Mouse (Mus musculus): ENCODE data around the gene Lamb3. TPM values are rescaled to one million over a fixed set of nuclear protein-coding genes. Genes with fewer than 3 reads are reported as not detected.

Lamb3 gene
- total and polyA plus RNA-seq, 3 experiments: 10.1 to 14.6 (median 12.3) TPM

- dilution Hi-C loops (cut with MboI; ENCODE audit: extremely low pct_ligation_motif_present, extremely low pct_unique_long_range_greater_than_20kb, low sequenced_read_pairs): no loop called here
- Histone ChIP-seq H3K27ac (ENCODE audit: insufficient read depth, low read depth) (no peak overlapping the region), H3K4me2 (ENCODE audit: insufficient read depth, low read depth, poor library complexity, severe bottlenecking) (no peak overlapping the region), H3K27me3 (replicated peaks) (no peaks in the 10 kb centered on the region), H3K9me3 (replicated peaks; ENCODE audit: low read length) (no peaks in the 10 kb centered on the region), H3K36me3 (replicated peaks in 1 of 2; ENCODE audit: control insufficient read depth in 1 of 2, insufficient read depth in 1 of 2, low read length in 1 of 2) (no peaks in the 10 kb centered on the region), H3K4me3 (replicated peaks in 1 of 3; ENCODE audit: low read depth in 2 of 3, low read length in 2 of 3, poor library complexity in 1 of 3) (no peak overlapping the region), H3K9ac (ENCODE audit: insufficient read depth, low read depth) (no peak overlapping the region), H3K79me2 (replicated peaks; ENCODE audit: control insufficient read depth, extremely low read depth, insufficient read depth, poor library complexity, severe bottlenecking) (no peaks in the 10 kb centered on the region), H3K4me1 (ENCODE audit: control insufficient read depth in 1 of 2, insufficient read depth in 2 of 2) (peaks cover 0 to 5% of the 10 kb centered on the region in 2 experiments; a peak in 2 of 4 replicates)
- DNase-seq (ENCODE audit: extremely low read depth): no peak
- TF ChIP-seq MYC (IDR thresholded peaks at IDR 0.05; ENCODE audit: low read depth, low read length) (no peak), TBP (conservative IDR thresholded peaks at IDR 0.05; ENCODE audit: low read depth, low read length) (no peak), POLR2A (IDR thresholded peaks at IDR 0.05; ENCODE audit: low read depth, low read length) (no peak), MAX (IDR thresholded peaks at IDR 0.05; ENCODE audit: low read length) (no peak), IRF4 (IDR thresholded peaks at IDR 0.05; ENCODE audit: low read depth, low read length) (no peak), SMC3 (IDR thresholded peaks at IDR 0.05; ENCODE audit: low read depth, low read length) (no peak)
- in situ Hi-C loops (cut with MboI; ENCODE audit: low pct_ligation_motif_present, low pct_unique_long_range_greater_than_20kb, low sequenced_read_pairs): no loop called here
Measured at GRCm38 (mm10) chr1:193298141-193298765, 90.8 kb downstream of the Lamb3 start.

- H3K9me3 ChIP-seq (replicated peaks; ENCODE audit: low read length): no peaks in the 10 kb centered on the region
- no peaks in the 10 kb centered on the region for H3K36me3 ChIP-seq (replicated peaks in 1 of 2; ENCODE audit: control insufficient read depth in 1 of 2, insufficient read depth in 1 of 2, low read length in 1 of 2)
- TF ChIP-seq SIN3A (IDR thresholded peaks at IDR 0.05; ENCODE audit: low read length): no peak
- TF ChIP-seq EP300 (IDR thresholded peaks at IDR 0.05; ENCODE audit: low read length): no peak
- no peak for TF ChIP-seq GABPA (IDR thresholded peaks at IDR 0.05; ENCODE audit: insufficient replicate concordance, low read depth, low read length)
- no peak for TF ChIP-seq MYC (IDR thresholded peaks at IDR 0.05; ENCODE audit: low read depth, low read length)
- no peak for TF ChIP-seq UBTF (IDR thresholded peaks at IDR 0.05; ENCODE audit: low read depth, low read length)
- no peak for TF ChIP-seq USF1 (IDR thresholded peaks at IDR 0.05; ENCODE audit: low read depth, low read length)
- TF ChIP-seq ELF1 (IDR thresholded peaks at IDR 0.05; ENCODE audit: low read depth, low read length): no peak
- TF ChIP-seq ZKSCAN1 (IDR thresholded peaks at IDR 0.05; ENCODE audit: borderline replicate concordance, low read depth, low read length): no peak
- TF ChIP-seq IRF4 (IDR thresholded peaks at IDR 0.05; ENCODE audit: low read depth, low read length): no peak
- TF ChIP-seq MEF2A (IDR thresholded peaks at IDR 0.05; ENCODE audit: borderline replicate concordance, low read depth, low read length): no peak
- TF ChIP-seq ETS1 (conservative IDR thresholded peaks at IDR 0.05; ENCODE audit: low read depth, low read length): no peak
- no peak for TF ChIP-seq JUN (IDR thresholded peaks at IDR 0.05; ENCODE audit: insufficient read depth, low read depth, low read length)
- no peak for TF ChIP-seq NRF1 (IDR thresholded peaks at IDR 0.05; ENCODE audit: low read depth, low read length)
- no peak for TF ChIP-seq SMC3 (IDR thresholded peaks at IDR 0.05; ENCODE audit: low read depth, low read length)
- H3K27me3 ChIP-seq (replicated peaks): no peaks in the 10 kb centered on the region
- DNase-seq (ENCODE audit: extremely low read depth): no peak
- in situ Hi-C loops (cut with MboI; ENCODE audit: low pct_ligation_motif_present, low pct_unique_long_range_greater_than_20kb, low sequenced_read_pairs) (no loop called here), dilution Hi-C loops (cut with MboI; ENCODE audit: extremely low pct_ligation_motif_present, extremely low pct_unique_long_range_greater_than_20kb, low sequenced_read_pairs) (no loop called here)
- H3K4me2 ChIP-seq (ENCODE audit: insufficient read depth, low read depth, poor library complexity, severe bottlenecking): no peak overlapping the region
- no peak overlapping the region for H3K27ac ChIP-seq (ENCODE audit: insufficient read depth, low read depth)
- H3K4me1 ChIP-seq (ENCODE audit: control insufficient read depth in 1 of 2, insufficient read depth in 2 of 2): peaks cover 0 to 15% of the 10 kb centered on the region in 2 experiments; a peak in 2 of 4 replicates
- H3K4me3 ChIP-seq (replicated peaks in 1 of 3; ENCODE audit: low read depth in 2 of 3, low read length in 2 of 3, poor library complexity in 1 of 3): no peak overlapping the region
- H3K79me2 ChIP-seq (replicated peaks; ENCODE audit: control insufficient read depth, extremely low read depth, insufficient read depth, poor library complexity, severe bottlenecking): no peaks in the 10 kb centered on the region
- H3K9ac ChIP-seq (ENCODE audit: insufficient read depth, low read depth): no peak overlapping the region
Measured at GRCm38 (mm10) chr1:193299995-193300394, 92.5 kb downstream of the Lamb3 start.

Data from CH12.LX (cell line).